Mouse (Mus musculus): ENCODE measurements around the gene Atp2b1. TPM values are rescaled to one million over a fixed set of nuclear protein-coding genes. Genes with fewer than 3 reads are reported as not detected.
A peak's percentile ranks its signal among the peaks of the same experiment; 100 is the strongest.

Gene Atp2b1
- polyA plus RNA-seq, 1 experiment from 2014 or later = 88.5 TPM

DNA sequence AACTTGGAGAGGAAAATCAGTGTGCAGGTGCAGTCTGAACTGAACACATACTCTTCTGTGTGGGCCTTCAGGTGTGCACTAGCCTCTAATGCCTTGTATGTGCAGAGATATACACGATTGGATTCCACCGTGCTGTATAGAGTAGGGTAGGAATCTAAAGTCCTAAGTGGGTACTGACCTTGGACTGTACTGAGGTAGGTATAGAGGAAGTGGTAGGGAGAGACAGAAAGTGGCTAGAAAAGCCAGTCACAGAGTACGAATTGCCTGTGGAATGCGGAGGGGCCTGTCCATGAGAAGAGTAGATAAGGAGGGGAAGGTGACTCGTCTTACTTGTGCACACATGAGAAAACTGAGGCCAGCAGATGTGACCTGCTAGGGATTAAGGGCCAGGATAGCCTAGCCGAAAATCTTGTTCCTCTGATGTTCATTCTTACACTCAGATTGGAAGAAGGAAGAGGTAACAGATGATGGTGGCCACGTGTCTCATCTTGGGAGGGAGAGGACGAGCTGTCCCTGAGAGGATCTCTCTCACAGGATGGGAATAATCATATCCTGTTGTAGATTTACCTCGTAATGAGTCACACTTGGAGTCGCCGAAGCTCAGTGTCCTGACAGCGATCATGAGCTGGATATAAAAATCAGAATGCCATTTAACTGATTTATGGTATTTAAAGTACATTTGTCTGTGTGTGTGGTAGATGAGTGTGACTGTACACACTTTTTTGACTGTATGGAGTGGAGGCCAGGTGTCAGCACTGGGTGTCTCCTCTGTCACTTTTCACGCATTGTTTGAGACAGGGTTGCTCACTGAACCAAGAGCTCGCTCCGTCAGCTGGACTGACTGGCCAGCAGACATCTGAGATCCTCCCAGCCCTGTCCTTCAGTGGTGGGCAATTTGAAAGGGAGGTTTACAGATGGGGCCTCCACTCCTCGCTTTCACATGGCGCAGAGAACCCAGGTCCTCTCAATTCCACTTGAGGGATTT lies 37.4 kb downstream of the Atp2b1 start:
- H3K27me3 ChIP-seq (ENCODE audit: control insufficient read depth, insufficient read depth, low read length) = no peaks in the 10 kb centered on the region

DNA sequence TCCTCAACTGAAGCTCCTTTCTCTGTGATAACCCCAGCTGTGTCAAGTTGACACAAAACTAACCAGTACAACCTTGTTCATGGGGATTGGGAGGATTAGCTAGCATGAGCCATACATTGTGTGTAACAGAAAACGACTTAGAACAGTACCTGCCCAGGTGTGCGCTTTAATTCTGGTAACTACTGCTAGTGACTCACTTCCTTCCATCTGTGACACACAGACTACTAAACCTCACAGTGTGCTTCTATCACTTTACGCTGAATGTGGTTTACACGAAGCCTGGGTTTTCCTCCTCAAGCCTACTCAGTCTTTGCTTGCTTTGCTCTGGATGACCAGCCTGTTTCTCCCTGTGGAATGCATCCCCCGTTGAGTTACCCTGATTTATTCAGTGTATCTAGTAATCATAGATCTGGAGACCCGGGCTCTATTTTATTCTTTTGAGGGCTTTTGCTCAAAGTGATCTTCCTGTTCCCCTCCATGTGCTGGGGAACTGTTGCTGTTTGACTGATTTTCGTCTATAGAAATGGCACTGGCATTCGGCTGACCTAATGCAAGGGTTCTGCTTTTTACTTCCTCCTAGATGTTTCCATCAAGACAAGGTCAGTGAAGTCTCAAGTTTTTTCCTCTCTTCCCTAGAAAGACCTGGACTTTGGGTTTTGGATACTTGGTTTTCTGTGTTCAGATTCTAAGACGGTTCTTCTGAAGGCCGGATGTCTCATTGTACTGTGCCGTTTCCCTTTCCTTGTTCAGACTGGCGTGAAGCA lies 40.2 kb downstream of the Atp2b1 start:
- Histone ChIP-seq H3K9me3 (replicated peaks; ENCODE audit: control insufficient read depth, low read length) (no peaks in the 10 kb centered on the region), H3K9ac (ENCODE audit: low read length) (no peak overlapping the region), H3K4me1 (ENCODE audit: control insufficient read depth, insufficient read depth, low read length) (peaks cover 14% of the 10 kb centered on the region; the same call in 1 of the 2 replicates), H3K4me3 (ENCODE audit: low read length) (no peak overlapping the region), H3K27me3 (ENCODE audit: control insufficient read depth, insufficient read depth, low read length) (no peaks in the 10 kb centered on the region), H3K4me2 (ENCODE audit: low read depth, low read length) (no peak overlapping the region), H3K27ac (ENCODE audit: low read length) (no peak overlapping the region), H3K36me3 (ENCODE audit: control insufficient read depth, insufficient read depth) (no peaks in the 10 kb centered on the region)
- 79% methylated on average over 12 of the region's 12 CpGs for WGBS
- ATAC-seq (replicated peaks; ENCODE audit: extremely low read depth, insufficient read depth, low FRiP score) = no peak

More for the DNA sequence above, 37.4 kb downstream of the Atp2b1 start:
- Histone ChIP-seq H3K4me3 (ENCODE audit: low read length) (no peak overlapping the region), H3K36me3 (ENCODE audit: control insufficient read depth, insufficient read depth) (no peaks in the 10 kb centered on the region), H3K27ac (ENCODE audit: low read length) (no peak overlapping the region), H3K9ac (ENCODE audit: low read length) (no peak overlapping the region), H3K4me2 (ENCODE audit: low read depth, low read length) (no peak overlapping the region), H3K4me1 (ENCODE audit: control insufficient read depth, insufficient read depth, low read length) (peaks cover 14% of the 10 kb centered on the region; the same call in 1 of the 2 replicates), H3K9me3 (replicated peaks; ENCODE audit: control insufficient read depth, low read length) (no peaks in the 10 kb centered on the region)
- WGBS = 67% methylated on average over 17 of the region's 17 CpGs
- no peak for ATAC-seq (replicated peaks; ENCODE audit: extremely low read depth, insufficient read depth, low FRiP score)

DNA sequence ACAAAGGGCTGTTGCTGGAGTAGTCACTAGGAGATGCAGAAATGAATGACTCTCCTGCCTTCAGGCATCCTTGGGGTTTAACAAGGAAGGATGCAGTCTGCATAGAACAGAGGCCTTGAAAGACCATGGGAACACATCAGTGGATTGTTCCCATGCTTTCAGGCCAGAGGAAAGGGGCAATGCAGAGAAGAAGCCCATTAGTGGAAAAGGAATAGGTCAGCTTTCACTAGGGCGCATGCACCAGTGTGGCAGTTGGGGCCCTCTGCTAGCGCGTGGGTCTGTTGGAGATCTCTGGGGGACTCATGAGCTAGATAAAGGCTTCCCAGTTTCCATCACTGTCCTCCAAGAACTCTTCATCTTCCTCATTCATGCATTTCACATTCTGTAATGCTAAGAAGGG lies 41.9 kb downstream of the Atp2b1 start:
- Histone ChIP-seq H3K27me3 (ENCODE audit: control insufficient read depth, insufficient read depth, low read length) (no peaks in the 10 kb centered on the region), H3K4me3 (ENCODE audit: low read length) (no peak overlapping the region), H3K9me3 (replicated peaks; ENCODE audit: control insufficient read depth, low read length) (no peaks in the 10 kb centered on the region), H3K9ac (ENCODE audit: low read length) (no peak overlapping the region), H3K4me1 (ENCODE audit: control insufficient read depth, insufficient read depth, low read length) (peaks cover 13% of the 10 kb centered on the region; the same call in 1 of the 2 replicates), H3K36me3 (ENCODE audit: control insufficient read depth, insufficient read depth) (no peaks in the 10 kb centered on the region), H3K4me2 (ENCODE audit: low read depth, low read length) (no peak overlapping the region), H3K27ac (ENCODE audit: low read length) (no peak overlapping the region)
- WGBS = 87% methylated on average over 3 of the region's 3 CpGs
- no peak for ATAC-seq (replicated peaks; ENCODE audit: extremely low read depth, insufficient read depth, low FRiP score)

DNA sequence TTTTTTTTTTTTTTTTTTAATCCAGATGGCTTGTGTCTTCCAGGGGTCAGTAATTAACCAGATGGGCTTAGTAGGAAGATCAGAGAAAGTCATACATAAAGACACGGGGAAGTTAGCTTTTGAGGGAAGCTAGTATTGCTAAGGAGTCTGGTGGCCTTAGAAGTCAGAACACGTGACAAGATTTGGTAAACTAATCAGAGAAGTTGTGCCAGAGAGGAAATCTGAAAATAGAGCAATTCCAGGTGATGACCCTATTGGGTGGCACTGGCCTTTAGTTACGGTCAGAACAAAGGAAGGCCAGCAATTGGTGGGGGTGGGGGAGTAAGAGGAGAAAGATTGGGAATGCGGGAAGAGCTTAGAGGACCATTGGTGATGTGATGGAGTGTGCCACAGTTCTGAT lies 44.5 kb downstream of the Atp2b1 start:
- no peak overlapping the region for H3K4me3 ChIP-seq (ENCODE audit: low read length)
- no peaks in the 10 kb centered on the region for H3K9me3 ChIP-seq (replicated peaks; ENCODE audit: control insufficient read depth, low read length)
- no peak overlapping the region for H3K9ac ChIP-seq (ENCODE audit: low read length)
- peaks cover 11% of the 10 kb centered on the region for H3K4me1 ChIP-seq (ENCODE audit: control insufficient read depth, insufficient read depth, low read length)
- no peaks in the 10 kb centered on the region for H3K27me3 ChIP-seq (ENCODE audit: control insufficient read depth, insufficient read depth, low read length)
- no peaks in the 10 kb centered on the region for H3K36me3 ChIP-seq (ENCODE audit: control insufficient read depth, insufficient read depth)
- H3K4me2 ChIP-seq (ENCODE audit: low read depth, low read length) = no peak overlapping the region
- no peak overlapping the region for H3K27ac ChIP-seq (ENCODE audit: low read length)
- ATAC-seq (replicated peaks; ENCODE audit: extremely low read depth, insufficient read depth, low FRiP score) = no peak
- 69% methylated on average over 4 of the region's 4 CpGs for WGBS

DNA sequence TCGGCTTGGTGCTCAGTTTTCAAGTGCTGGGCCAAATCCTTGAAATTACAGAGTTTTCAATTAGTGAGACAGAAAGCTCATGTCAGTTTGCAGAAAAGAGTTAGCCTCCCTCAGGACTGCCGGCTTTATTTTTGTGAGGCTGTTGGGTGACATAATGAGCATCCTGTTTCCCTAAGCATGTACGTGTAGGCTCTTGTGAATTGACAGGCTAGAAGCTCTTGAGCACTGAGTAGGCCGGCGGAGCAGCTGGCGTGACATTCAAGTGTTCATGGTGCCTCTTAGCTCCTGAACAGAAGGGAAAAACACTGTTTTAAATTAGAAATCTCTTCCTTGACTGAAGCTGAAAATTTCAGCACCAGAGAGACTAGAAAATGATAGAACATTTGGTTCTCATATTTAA lies 45.2 kb downstream of the Atp2b1 start:
- no peak overlapping the region for H3K27ac ChIP-seq (ENCODE audit: low read length)
- 50% methylated on average over 6 of the region's 6 CpGs for WGBS
- no peaks in the 10 kb centered on the region for H3K9me3 ChIP-seq (replicated peaks; ENCODE audit: control insufficient read depth, low read length)
- peaks cover 11% of the 10 kb centered on the region for H3K4me1 ChIP-seq (ENCODE audit: control insufficient read depth, insufficient read depth, low read length)
- no peak overlapping the region for H3K4me2 ChIP-seq (ENCODE audit: low read depth, low read length)
- no peaks in the 10 kb centered on the region for H3K27me3 ChIP-seq (ENCODE audit: control insufficient read depth, insufficient read depth, low read length)
- ATAC-seq (replicated peaks; ENCODE audit: extremely low read depth, insufficient read depth, low FRiP score) = no peak
- no peaks in the 10 kb centered on the region for H3K36me3 ChIP-seq (ENCODE audit: control insufficient read depth, insufficient read depth)
- H3K9ac ChIP-seq (ENCODE audit: low read length) = no peak overlapping the region
- no peak overlapping the region for H3K4me3 ChIP-seq (ENCODE audit: low read length)

DNA sequence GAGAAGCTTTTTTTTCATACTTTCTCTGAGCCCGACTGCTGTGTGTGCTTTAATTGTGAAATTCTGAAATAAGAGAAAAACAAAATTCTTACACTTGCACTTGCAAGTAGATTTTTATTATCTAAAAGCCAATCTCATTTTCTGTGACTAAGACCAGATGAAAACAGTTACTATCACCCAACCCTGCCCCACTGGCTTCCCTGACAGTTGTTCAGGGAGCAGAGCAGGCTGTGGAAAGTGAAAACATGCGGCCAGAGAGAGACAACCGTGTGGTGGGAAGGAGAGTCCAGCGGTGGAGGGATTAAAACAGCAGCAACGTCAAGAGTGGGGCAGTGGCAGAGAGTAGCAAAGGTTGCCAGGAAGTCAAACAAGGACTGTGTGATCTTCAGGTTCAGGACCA lies 46.7 kb downstream of the Atp2b1 start:
- H3K4me2 ChIP-seq (ENCODE audit: low read depth, low read length) = no peak overlapping the region
- no peaks in the 10 kb centered on the region for H3K36me3 ChIP-seq (ENCODE audit: control insufficient read depth, insufficient read depth)
- H3K9me3 ChIP-seq (replicated peaks; ENCODE audit: control insufficient read depth, low read length) = no peaks in the 10 kb centered on the region
- ATAC-seq (replicated peaks; ENCODE audit: extremely low read depth, insufficient read depth, low FRiP score) = no peak
- H3K4me1 ChIP-seq (ENCODE audit: control insufficient read depth, insufficient read depth, low read length) = peaks cover 11% of the 10 kb centered on the region
- H3K9ac ChIP-seq (ENCODE audit: low read length) = no peak overlapping the region
- WGBS = 42% methylated on average over 5 of the region's 5 CpGs
- no peak overlapping the region for H3K27ac ChIP-seq (ENCODE audit: low read length)
- H3K4me3 ChIP-seq (ENCODE audit: low read length) = no peak overlapping the region
- no peaks in the 10 kb centered on the region for H3K27me3 ChIP-seq (ENCODE audit: control insufficient read depth, insufficient read depth, low read length)

DNA sequence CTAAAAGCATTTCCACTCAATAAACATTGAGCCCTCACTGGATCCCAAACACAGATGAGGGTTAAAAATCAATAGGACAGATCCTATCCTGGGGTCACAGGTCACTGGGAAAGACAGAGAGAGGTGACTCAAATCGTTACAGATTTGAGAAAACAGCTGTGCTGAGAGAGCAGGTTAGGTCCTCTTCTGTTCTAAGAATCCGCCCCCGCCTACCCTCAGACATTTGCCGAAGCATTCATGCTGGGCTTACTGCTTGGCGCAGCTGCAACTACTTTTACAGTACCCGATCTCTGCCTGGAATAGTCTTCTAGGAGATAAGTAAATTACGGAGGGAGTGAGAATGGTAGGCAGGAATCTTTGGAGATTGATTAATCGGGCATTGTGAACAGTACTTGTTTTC lies 47.9 kb downstream of the Atp2b1 start:
- no peaks in the 10 kb centered on the region for H3K36me3 ChIP-seq (ENCODE audit: control insufficient read depth, insufficient read depth)
- 52% methylated on average over 8 of the region's 8 CpGs for WGBS
- ATAC-seq (replicated peaks; ENCODE audit: extremely low read depth, insufficient read depth, low FRiP score) = no peak
- H3K4me3 ChIP-seq (ENCODE audit: low read length) = no peak overlapping the region
- no peak overlapping the region for H3K27ac ChIP-seq (ENCODE audit: low read length)
- no peak overlapping the region for H3K4me2 ChIP-seq (ENCODE audit: low read depth, low read length)
- no peak overlapping the region for H3K9ac ChIP-seq (ENCODE audit: low read length)
- no peaks in the 10 kb centered on the region for H3K9me3 ChIP-seq (replicated peaks; ENCODE audit: control insufficient read depth, low read length)
- H3K27me3 ChIP-seq (ENCODE audit: control insufficient read depth, insufficient read depth, low read length) = no peaks in the 10 kb centered on the region
- H3K4me1 ChIP-seq (ENCODE audit: control insufficient read depth, insufficient read depth, low read length) = peaks cover 20% of the 10 kb centered on the region

DNA sequence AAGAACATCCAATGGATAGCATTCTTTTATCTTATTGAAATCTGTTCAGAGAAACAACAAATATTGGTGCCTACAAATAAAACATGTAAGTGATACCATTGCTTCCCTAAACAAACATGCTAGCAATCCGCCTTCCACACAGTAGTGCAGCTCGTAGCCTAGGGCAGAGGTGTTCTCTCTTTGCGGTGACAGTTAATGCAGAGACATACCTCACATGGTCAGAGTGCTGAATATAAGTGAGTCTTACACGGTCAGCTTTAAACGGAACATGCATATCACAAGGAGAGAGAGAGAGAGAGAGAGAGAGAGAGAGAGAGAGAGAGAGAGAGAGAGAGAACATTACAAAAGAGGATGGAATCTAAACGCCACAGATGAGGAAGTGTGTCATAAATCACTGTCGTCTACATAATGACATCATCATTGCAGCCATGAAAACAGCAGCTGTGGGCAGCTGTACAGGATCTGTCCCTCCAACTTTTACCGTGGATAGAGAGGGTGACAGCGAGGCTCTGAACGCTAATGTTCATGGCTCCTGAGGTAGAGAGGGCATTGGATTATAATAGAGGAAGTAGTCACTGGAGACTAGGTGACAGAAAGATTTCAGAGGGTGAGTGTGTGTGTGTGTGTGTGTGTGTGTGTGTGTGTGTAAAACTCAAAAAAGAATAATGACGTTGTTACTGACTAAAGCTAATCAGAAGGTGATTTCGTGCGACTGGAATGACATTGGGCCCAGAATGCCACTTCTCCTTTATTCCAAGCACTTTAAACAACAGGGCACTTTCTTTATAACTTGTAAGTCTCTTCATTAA lies 52.4 kb downstream of the Atp2b1 start:
- no peak overlapping the region for H3K9ac ChIP-seq (ENCODE audit: low read length)
- peaks cover 9% of the 10 kb centered on the region for H3K36me3 ChIP-seq (ENCODE audit: control insufficient read depth, insufficient read depth)
- WGBS = 39% methylated on average over 13 of the region's 13 CpGs
- H3K4me3 ChIP-seq (ENCODE audit: low read length) = no peak overlapping the region
- H3K4me2 ChIP-seq (ENCODE audit: low read depth, low read length) = peak overlapping the region; percentile 37
- H3K9me3 ChIP-seq (replicated peaks; ENCODE audit: control insufficient read depth, low read length) = no peaks in the 10 kb centered on the region
- H3K27ac ChIP-seq (ENCODE audit: low read length) = peak overlapping the region; percentile 84
- no peaks in the 10 kb centered on the region for H3K27me3 ChIP-seq (ENCODE audit: control insufficient read depth, insufficient read depth, low read length)
- H3K4me1 ChIP-seq (ENCODE audit: control insufficient read depth, insufficient read depth, low read length) = peaks cover 18% of the 10 kb centered on the region
- peak; percentile 41 for ATAC-seq (replicated peaks; ENCODE audit: extremely low read depth, insufficient read depth, low FRiP score)
